Mouse (Mus musculus): ENCODE data around the gene Ugt1a9.
"Not testable (repeated sequence)": the region's sequence is repeated elsewhere in the genome, so short reads cannot be mapped to it uniquely, and the experiment has no call there.

DNA sequence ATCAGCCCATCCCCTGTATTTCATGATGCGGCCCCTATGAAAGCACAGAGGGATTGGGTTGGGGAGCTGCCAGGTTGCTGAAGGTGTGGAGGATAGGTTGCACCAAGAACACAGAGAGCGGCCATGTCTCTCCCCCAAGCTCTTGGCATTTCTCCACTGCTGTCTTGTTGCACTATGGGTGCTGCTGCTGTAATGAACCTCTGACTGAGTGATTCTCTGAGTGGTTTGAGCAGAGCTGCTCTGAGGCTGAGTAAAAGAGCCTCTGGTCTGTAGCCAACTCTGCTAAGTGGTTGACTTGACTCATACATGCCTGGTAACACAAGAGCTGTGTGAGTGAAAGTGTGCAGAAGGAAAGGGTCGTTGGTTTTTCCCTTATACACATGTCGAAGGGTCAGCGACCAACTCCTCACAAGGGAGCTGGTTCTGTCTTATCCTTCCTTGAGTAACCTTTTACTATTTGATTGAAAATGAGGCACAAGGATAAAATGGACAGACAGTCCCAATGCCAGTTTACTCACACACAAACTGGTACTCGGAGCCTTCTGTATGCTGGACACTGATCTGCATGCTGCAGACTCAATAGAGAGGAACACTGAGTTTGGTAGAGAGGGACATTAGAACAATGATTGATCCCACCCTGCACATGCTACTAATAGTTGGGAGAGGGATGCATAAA is 64.8 kb downstream of the Ugt1a9 start:
- TF ChIP-seq CTCF, EP300 (IDR thresholded peaks at IDR 0.05; ENCODE audit: low read depth): not testable (repeated sequence)
